Mouse (Mus musculus): ENCODE results near the gene C1qtnf1. TPM values are rescaled to one million over a fixed set of nuclear protein-coding genes. Genes with fewer than 3 reads are reported as not detected.
A peak's percentile ranks its signal among the peaks of the same experiment; 100 is the strongest.
"Not testable (repeated sequence)": the region's sequence is repeated elsewhere in the genome, so short reads cannot be mapped to it uniquely, and the experiment has no call there.

Gene C1qtnf1
- polyA plus RNA-seq (2014; fragmentation: Nextera tagmentation; extraction: Ambion mirVana) = 2.7 and 4.2 TPM in 2 replicates

DNA sequence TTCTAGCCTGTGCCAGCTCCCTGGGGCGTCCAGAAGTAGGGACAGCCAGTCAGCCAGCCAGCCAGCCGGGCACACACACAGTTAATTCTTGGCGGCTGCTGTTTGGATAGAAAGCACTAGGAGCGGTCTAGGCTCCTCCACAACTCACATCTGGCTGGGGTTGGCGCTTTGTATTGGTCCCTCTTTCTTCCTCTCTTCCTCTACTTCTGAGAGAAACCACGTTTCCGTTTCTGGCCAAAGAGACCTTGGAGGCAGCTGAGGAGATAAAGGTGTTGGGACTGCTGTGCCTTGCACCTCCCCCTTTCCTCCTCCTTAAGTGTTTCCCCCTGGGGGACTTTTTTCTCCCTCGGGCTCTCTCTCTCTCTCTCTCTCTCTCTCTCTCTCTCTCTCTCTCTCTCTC, at the start of gene C1qtnf1:
C1qtnf1 (plus strand) TSS at position 218 of the 400 bp plus-strand sequence.
- no peaks in the 10 kb centered on the region for H3K36me3 ChIP-seq (ENCODE audit: control insufficient read depth, insufficient read depth, low read length)
- no peak for ATAC-seq (replicated peaks; ENCODE audit: insufficient number of reproducible peaks, low FRiP score, low TSS enrichment)
- H3K4me1 ChIP-seq (ENCODE audit: control insufficient read depth, insufficient read depth, low read length) = peaks cover 27% of the 10 kb centered on the region
- under 1% methylated on average over 8 of the region's 8 CpGs for WGBS (ENCODE audit: insufficient replicate concordance)
- peak within 1 kb of the TSS; percentile 52 for H3K9ac ChIP-seq (ENCODE audit: low read depth, low read length)
- H3K9me3 ChIP-seq (replicated peaks; ENCODE audit: control insufficient read depth, low read length) = no peaks in the 10 kb centered on the region
- H3K27ac ChIP-seq (ENCODE audit: low read depth, low read length) = peak within 1 kb of the TSS; percentile 41; the same call in 1 of the 2 replicates
- peak within 1 kb of the TSS; percentile 31 for H3K4me3 ChIP-seq (ENCODE audit: low read depth, low read length)
- H3K27me3 ChIP-seq (ENCODE audit: control insufficient read depth, insufficient read depth, low read length) = peaks cover 4% of the 10 kb centered on the region; the same call in 1 of the 2 replicates
- peak within 1 kb of the TSS; percentile 60 for H3K4me2 ChIP-seq

DNA sequence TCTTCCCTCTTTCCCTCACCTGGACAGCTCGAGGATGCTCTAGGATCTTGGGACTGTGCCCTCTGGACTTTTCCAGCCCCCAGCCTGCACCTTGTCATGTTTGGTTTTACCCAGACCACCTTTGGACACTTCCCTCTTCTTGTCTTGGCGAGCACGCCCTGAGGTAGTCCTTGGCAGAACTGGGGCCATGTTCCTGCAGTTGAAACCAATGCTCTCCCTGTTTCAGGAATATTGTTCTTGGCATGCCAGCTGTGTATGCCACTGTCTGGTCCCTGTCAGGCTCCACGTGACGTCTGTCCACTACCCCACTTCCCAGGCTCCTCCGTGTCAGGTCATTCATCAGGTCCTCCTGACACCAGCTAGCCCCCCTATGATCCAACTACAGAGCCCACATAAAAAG, 49.3 kb upstream of the C1qtnf1 start:
- no peaks in the 10 kb centered on the region for H3K9me3 ChIP-seq (replicated peaks; ENCODE audit: control insufficient read depth, low read length)
- ATAC-seq (replicated peaks; ENCODE audit: insufficient number of reproducible peaks, low FRiP score, low TSS enrichment) = no peak
- no peak overlapping the region for H3K27ac ChIP-seq (ENCODE audit: low read depth, low read length)
- H3K36me3 ChIP-seq (ENCODE audit: control insufficient read depth, insufficient read depth, low read length) = no peaks in the 10 kb centered on the region
- no peak overlapping the region for H3K4me2 ChIP-seq
- no peaks in the 10 kb centered on the region for H3K27me3 ChIP-seq (ENCODE audit: control insufficient read depth, insufficient read depth, low read length)
- no peak overlapping the region for H3K9ac ChIP-seq (ENCODE audit: low read depth, low read length)
- 77% methylated on average over 6 of the region's 6 CpGs for WGBS (ENCODE audit: insufficient replicate concordance)
- peaks cover 5% of the 10 kb centered on the region for H3K4me1 ChIP-seq (ENCODE audit: control insufficient read depth, insufficient read depth, low read length)
- no peak overlapping the region for H3K4me3 ChIP-seq (ENCODE audit: low read depth, low read length)

DNA sequence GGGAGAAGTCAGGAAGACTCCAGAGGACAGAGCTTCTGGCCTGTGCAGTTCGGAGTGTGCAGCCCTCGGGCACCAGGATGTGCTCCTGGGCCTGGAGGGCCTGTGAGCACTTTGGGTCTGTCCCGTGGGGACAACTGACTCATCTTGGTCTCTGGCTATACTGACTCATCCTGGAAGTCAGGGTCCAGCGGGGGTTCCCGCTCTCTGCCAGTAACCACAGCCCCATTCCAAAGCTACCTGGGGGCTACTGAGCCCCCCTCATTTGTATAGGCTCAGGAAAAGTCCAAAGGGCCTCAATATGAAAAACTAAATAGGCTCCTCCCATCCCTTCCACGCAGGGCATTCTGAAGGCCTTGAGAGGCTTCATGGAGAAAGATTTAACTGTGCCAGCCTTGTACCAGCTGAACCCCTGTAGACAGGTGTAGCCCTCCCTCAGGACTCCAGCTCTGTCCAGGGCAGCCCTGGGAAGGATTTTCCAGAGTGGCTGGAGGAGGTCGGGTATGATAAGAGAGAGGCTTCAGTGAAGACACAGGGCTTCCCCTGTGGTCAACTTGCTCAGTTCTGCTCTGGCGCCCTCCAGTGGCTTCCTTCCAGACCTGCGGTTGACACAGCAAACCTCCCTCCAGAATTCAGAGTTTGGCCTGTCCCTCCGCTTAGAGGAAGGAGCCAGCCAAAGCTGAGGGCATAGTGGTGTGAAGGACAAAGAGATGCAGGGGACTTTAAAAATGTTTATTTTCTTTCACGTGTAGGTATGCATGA, 48.6 kb upstream of the C1qtnf1 start:
- H3K36me3 ChIP-seq (ENCODE audit: control insufficient read depth, insufficient read depth, low read length) = no peaks in the 10 kb centered on the region
- H3K9me3 ChIP-seq (replicated peaks; ENCODE audit: control insufficient read depth, low read length) = no peaks in the 10 kb centered on the region
- no peak overlapping the region for H3K4me3 ChIP-seq (ENCODE audit: low read depth, low read length)
- no peak overlapping the region for H3K9ac ChIP-seq (ENCODE audit: low read depth, low read length)
- no peaks in the 10 kb centered on the region for H3K27me3 ChIP-seq (ENCODE audit: control insufficient read depth, insufficient read depth, low read length)
- ATAC-seq (replicated peaks; ENCODE audit: insufficient number of reproducible peaks, low FRiP score, low TSS enrichment) = no peak
- no peak overlapping the region for H3K27ac ChIP-seq (ENCODE audit: low read depth, low read length)
- peaks cover 5% of the 10 kb centered on the region for H3K4me1 ChIP-seq (ENCODE audit: control insufficient read depth, insufficient read depth, low read length)
- no peak overlapping the region for H3K4me2 ChIP-seq
- WGBS (ENCODE audit: insufficient replicate concordance) = 39% methylated on average over 11 of the region's 11 CpGs

DNA sequence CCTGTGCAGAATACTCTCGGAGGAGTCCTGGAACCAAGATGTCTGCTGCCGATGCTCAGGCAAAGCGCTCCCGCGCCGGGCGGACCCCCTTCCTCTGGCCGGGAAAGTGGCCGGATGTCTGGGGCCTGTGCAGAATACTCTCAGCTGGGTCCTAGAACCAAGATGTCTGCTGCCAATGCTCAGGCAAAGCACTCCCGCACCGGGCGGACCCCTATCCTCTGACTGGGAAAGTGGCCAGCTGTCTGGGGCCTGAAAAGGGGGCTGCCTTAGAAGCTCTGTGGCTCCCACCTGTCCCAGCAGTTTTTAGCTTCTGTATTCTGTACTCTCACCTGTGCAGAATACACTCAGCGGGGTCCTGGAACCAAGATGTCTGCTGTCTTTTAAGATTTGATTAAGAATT, 40.2 kb upstream of the C1qtnf1 start:
- H3K4me2 ChIP-seq; H3K4me1 ChIP-seq (ENCODE audit: control insufficient read depth, insufficient read depth, low read length); ATAC-seq (replicated peaks; ENCODE audit: insufficient number of reproducible peaks, low FRiP score, low TSS enrichment); H3K27ac ChIP-seq (ENCODE audit: low read depth, low read length); H3K36me3 ChIP-seq (ENCODE audit: control insufficient read depth, insufficient read depth, low read length); H3K27me3 ChIP-seq (ENCODE audit: control insufficient read depth, insufficient read depth, low read length); H3K9ac ChIP-seq (ENCODE audit: low read depth, low read length); H3K9me3 ChIP-seq (replicated peaks; ENCODE audit: control insufficient read depth, low read length); H3K4me3 ChIP-seq (ENCODE audit: low read depth, low read length): not testable (repeated sequence)
- WGBS (ENCODE audit: insufficient replicate concordance) = 88% methylated on average over 13 of the region's 13 CpGs

DNA sequence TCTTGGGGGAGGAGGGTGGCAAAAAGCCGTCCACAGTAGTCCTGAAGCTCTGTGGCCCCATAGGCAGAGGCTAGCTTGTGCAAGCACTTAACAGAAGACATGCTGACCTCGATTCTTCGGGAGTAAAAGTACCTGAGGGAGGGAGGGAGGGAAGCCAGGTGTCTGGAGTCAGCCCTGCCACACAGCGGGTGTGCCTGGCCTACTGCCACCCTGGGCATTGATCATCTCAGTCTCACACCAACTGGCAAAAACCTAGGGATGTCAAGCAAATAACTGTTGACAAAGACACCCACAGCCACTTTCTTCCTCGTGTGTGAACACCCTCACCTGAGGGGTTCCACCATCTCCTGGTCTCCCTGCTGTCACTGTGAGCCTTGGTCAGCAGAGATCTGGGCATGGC, 34.0 kb upstream of the C1qtnf1 start:
- WGBS (ENCODE audit: insufficient replicate concordance) = 58% methylated on average over 5 of the region's 5 CpGs
- Histone ChIP-seq H3K4me3 (ENCODE audit: low read depth, low read length) (no peak overlapping the region), H3K9ac (ENCODE audit: low read depth, low read length) (no peak overlapping the region), H3K27ac (ENCODE audit: low read depth, low read length) (no peak overlapping the region), H3K36me3 (ENCODE audit: control insufficient read depth, insufficient read depth, low read length) (no peaks in the 10 kb centered on the region), H3K27me3 (ENCODE audit: control insufficient read depth, insufficient read depth, low read length) (no peaks in the 10 kb centered on the region), H3K4me2 (no peak overlapping the region), H3K4me1 (ENCODE audit: control insufficient read depth, insufficient read depth, low read length) (no peaks in the 10 kb centered on the region), H3K9me3 (replicated peaks; ENCODE audit: control insufficient read depth, low read length) (no peaks in the 10 kb centered on the region)
- ATAC-seq (replicated peaks; ENCODE audit: insufficient number of reproducible peaks, low FRiP score, low TSS enrichment) = no peak

DNA sequence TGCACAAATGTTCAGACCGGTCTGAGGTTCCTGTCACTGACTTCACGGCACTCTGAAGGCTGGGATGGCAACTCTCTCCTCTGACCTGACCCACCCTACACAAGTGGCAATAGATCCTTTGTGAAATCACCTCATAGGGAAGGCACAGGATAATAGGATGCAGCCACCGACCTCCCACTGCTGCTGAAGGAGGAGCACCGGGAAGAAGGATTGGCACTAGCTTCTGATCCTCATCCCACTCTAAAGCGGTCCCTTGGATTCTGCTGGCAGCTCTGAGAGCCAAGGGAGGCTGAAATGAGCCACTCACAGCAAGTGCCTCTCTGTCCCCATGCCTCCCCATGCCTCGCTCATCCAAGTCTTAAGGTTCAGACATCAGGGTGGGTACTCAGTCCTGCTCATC, 33.5 kb upstream of the C1qtnf1 start:
- Histone ChIP-seq H3K4me2 (no peak overlapping the region), H3K4me1 (ENCODE audit: control insufficient read depth, insufficient read depth, low read length) (peaks cover 2% of the 10 kb centered on the region), H3K9me3 (replicated peaks; ENCODE audit: control insufficient read depth, low read length) (no peaks in the 10 kb centered on the region), H3K9ac (ENCODE audit: low read depth, low read length) (no peak overlapping the region), H3K27ac (ENCODE audit: low read depth, low read length) (no peak overlapping the region), H3K36me3 (ENCODE audit: control insufficient read depth, insufficient read depth, low read length) (no peaks in the 10 kb centered on the region), H3K4me3 (ENCODE audit: low read depth, low read length) (no peak overlapping the region), H3K27me3 (ENCODE audit: control insufficient read depth, insufficient read depth, low read length) (no peaks in the 10 kb centered on the region)
- 54% methylated on average over 6 of the region's 6 CpGs for WGBS (ENCODE audit: insufficient replicate concordance)
- no peak for ATAC-seq (replicated peaks; ENCODE audit: insufficient number of reproducible peaks, low FRiP score, low TSS enrichment)

DNA sequence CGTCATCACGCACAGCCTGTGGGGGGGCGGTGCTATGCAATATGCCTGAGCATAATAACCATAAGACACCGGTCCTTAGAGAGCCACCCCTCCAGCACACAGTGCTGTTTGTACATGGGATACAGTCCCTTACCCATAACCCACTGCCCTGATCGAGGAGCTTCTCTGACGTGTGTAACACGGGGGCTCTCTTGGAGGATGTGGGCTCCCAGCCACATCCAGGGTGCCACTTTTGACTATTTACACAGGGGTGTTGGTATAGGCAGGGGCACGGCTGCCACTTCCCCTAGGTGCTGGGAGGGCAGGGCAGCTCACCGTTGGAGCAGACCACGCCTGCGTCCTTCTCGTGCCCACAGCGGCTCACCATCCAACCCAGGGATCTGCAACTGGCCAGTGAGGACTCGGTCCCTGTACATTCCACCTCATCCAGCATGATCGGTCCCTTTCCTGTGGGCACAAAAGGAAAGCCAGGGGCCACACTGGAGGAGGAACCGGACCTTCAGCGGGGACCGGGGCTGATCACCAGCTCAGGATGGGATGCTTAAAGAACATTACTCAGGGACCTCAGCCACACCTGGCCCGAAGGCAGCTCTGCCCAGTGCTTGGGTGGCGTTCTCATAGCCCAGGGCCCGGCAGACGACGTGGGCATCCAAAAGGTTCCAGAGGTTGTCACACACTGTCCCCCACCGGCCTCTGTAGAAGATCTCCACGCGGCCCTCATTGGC, 30.0 kb upstream of the C1qtnf1 start:
- Histone ChIP-seq H3K4me1 (ENCODE audit: control insufficient read depth, insufficient read depth, low read length) (peaks cover 30% of the 10 kb centered on the region), H3K4me3 (ENCODE audit: low read depth, low read length) (no peak overlapping the region), H3K27ac (ENCODE audit: low read depth, low read length) (no peak overlapping the region), H3K9me3 (replicated peaks; ENCODE audit: control insufficient read depth, low read length) (no peaks in the 10 kb centered on the region), H3K9ac (ENCODE audit: low read depth, low read length) (no peak overlapping the region), H3K27me3 (ENCODE audit: control insufficient read depth, insufficient read depth, low read length) (no peaks in the 10 kb centered on the region), H3K4me2 (no peak overlapping the region), H3K36me3 (ENCODE audit: control insufficient read depth, insufficient read depth, low read length) (no peaks in the 10 kb centered on the region)
- 92% methylated on average over 26 of the region's 26 CpGs for WGBS (ENCODE audit: insufficient replicate concordance)
- ATAC-seq (replicated peaks; ENCODE audit: insufficient number of reproducible peaks, low FRiP score, low TSS enrichment) = no peak

DNA sequence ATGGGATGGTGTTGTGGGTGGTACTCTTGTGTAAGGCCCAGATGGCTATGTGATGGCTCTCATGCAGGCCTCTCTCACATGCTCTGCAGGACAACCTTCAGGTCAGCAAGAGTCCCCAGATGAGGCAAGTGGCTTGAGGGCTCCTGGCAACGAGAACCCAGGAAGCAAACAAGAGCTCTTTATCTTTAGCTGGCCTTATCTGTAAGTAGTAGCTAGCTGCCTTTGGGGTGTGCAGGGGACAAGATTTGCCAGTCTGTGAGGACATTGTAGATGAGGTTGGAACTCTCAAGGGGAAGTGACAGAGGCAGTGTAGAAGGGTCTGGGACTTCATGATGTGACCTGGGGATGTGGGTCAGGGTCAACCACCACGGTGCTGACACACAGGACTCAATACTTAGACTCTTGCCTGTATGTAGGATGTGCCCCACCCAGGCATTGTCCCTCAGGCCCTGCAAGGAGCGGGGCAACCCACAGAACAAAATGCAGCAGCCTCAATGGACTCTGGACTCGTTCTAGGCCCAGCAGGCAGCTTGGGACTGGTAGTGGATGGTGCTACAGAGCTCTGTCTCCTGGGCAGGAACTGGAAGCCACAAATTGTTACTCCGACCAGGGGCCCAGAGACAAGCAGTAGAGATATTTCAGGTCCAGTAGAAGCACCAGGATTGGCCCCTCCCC, 28.0 kb upstream of the C1qtnf1 start:
- H3K27me3 ChIP-seq (ENCODE audit: control insufficient read depth, insufficient read depth, low read length) = no peaks in the 10 kb centered on the region
- no peak overlapping the region for H3K4me3 ChIP-seq (ENCODE audit: low read depth, low read length)
- H3K4me1 ChIP-seq (ENCODE audit: control insufficient read depth, insufficient read depth, low read length) = peaks cover 32% of the 10 kb centered on the region
- H3K4me2 ChIP-seq = no peak overlapping the region
- H3K27ac ChIP-seq (ENCODE audit: low read depth, low read length) = peak overlapping the region; percentile 51
- ATAC-seq (replicated peaks; ENCODE audit: insufficient number of reproducible peaks, low FRiP score, low TSS enrichment) = no peak
- whole genome bisulfite sequencing (ENCODE audit: insufficient replicate concordance) = 29% methylated on average over 5 of the region's 5 CpGs
- no peaks in the 10 kb centered on the region for H3K36me3 ChIP-seq (ENCODE audit: control insufficient read depth, insufficient read depth, low read length)
- no peaks in the 10 kb centered on the region for H3K9me3 ChIP-seq (replicated peaks; ENCODE audit: control insufficient read depth, low read length)
- no peak overlapping the region for H3K9ac ChIP-seq (ENCODE audit: low read depth, low read length)
